Mouse (Mus musculus) bone marrow, adult 2 months (tissue): ENCODE measurements around the gene Zfp808.
"Not testable (repeated sequence)": the region's sequence is repeated elsewhere in the genome, so short reads cannot be mapped to it uniquely, and the experiment has no call there.

Experiments used
- CTCF ChIP-seq: fragments of 200-500 bp; IDR thresholded peaks from 2 replicates; pipeline ENCODE4 v1.5.1; 2011; ENCODE audit warnings: low read length, control low read depth; ENCODE audit not compliant: control insufficient read depth, insufficient read depth
- POLR2A ChIP-seq: fragments of 200-500 bp; IDR thresholded peaks from 2 replicates; pipeline ENCODE4 v1.6.1; 2011; ENCODE audit warnings: low read depth, mild to moderate bottlenecking, control low read depth, low read length, borderline replicate concordance; ENCODE audit not compliant: control insufficient read depth

DNA sequence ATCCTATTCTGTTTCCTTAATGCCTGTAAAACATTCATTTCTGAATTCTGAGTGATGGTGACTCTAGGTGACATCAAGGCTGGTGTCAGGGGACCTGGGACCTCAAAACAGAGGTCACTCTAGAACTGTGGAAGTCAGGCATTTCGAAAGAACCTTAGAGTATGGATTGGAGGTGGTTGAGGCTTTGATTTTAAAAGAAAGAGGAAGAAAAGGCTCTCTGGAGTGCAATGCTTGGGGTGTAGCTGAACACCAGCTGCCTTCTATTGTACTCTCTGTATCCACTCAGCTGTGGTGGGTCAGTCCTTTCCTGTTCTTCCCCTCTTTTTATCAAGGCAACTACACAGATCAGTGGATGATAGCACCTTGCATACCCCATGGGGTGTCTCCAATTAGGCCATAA is 8.1 kb upstream of the Zfp808 start:
- not testable (repeated sequence) for TF ChIP-seq CTCF, POLR2A
